Mouse (Mus musculus): Measurements from ENCODE around the gene Col25a1.

GRCm38 (mm10) chr3:130137640-130138039 is 6.3 kb downstream of the Col25a1 start:
- TF ChIP-seq CTCF (IDR thresholded peaks at IDR 0.05; ENCODE audit: low read depth, low read length) (no peak), POLR2A (IDR thresholded peaks at IDR 0.05; ENCODE audit: insufficient read depth, low read length) (no peak)

Measured in ES-Bruce4 (cell line).